Mouse (Mus musculus): ENCODE measurements around the gene R3hdm1. TPM values are rescaled to one million over a fixed set of nuclear protein-coding genes. Genes with fewer than 3 reads are reported as not detected.
"Not testable (repeated sequence)": the region's sequence is repeated elsewhere in the genome, so short reads cannot be mapped to it uniquely, and the experiment has no call there.

The R3hdm1 gene
- total RNA-seq, 2 experiments from 2014 or later: 209 to 228 TPM

- intact Hi-C loops (cut with DNase I): no loop called here
- no peak for DNase-seq
Observed at GRCm38 (mm10) chr1:128120913-128121627, 18.0 kb downstream of the R3hdm1 start.

DNA sequence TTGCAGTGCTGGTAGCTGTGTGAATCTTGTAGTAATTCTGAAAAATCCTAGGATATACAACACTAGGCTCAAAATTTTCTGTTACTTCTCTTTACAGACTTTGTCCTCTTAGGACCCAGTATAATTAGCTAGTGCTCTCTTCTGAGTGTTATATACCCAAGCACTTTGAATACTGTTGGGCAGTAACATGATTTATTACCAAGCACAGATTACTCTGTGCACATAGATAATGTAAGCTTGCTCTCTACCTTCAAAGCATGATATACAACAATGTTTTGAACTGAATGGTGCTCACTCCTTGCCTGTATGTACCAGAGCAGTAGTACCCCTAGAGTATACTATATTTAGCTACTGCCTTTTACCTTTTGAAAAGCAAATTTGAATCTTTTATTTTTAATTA is 33.1 kb downstream of the R3hdm1 start:
- DNase-seq; intact Hi-C loops (cut with DNase I): not testable (repeated sequence)

- DNase-seq: no peak
- intact Hi-C loops (cut with DNase I): loop anchor here (5.0 to 10.0 kb wide), 2 partner anchors 206 to 309 kb away; no protein-coding TSS in a partner anchor
Observed at GRCm38 (mm10) chr1:128141039-128141438, 37.9 kb downstream of the R3hdm1 start.

GRCm38 (mm10) chr1:128141737-128142136 is 38.6 kb downstream of the R3hdm1 start:
- DNase-seq: no peak
- intact Hi-C loops (cut with DNase I): loop anchor here (5.0 to 10.0 kb wide), 2 partner anchors 207 to 309 kb away; no protein-coding TSS in a partner anchor

DNA sequence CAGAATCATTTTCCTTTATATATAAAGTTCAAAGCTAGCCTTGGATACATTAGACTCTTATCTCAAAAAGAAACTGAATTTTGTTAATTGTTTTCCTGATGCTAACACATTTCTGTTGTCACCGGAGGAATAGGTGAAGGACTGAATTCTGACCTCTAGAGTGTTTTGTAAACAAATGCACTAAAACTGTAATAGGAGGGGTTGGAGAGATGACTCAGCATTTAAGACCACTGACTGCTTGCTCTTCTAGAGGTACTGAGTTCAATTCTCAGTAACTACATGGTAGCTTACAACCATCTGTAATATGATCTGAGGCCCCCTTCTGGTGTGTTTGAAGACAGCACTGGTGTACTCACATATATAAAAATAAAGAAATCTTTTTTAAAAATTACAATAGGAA is 63.9 kb downstream of the R3hdm1 start:
- intact Hi-C loops (cut with DNase I): no loop called here
- DNase-seq: no peak

- DNase-seq: no peak
- intact Hi-C loops (cut with DNase I): no loop called here
Observed at GRCm38 (mm10) chr1:128170104-128170503, 67.0 kb downstream of the R3hdm1 start.

DNA sequence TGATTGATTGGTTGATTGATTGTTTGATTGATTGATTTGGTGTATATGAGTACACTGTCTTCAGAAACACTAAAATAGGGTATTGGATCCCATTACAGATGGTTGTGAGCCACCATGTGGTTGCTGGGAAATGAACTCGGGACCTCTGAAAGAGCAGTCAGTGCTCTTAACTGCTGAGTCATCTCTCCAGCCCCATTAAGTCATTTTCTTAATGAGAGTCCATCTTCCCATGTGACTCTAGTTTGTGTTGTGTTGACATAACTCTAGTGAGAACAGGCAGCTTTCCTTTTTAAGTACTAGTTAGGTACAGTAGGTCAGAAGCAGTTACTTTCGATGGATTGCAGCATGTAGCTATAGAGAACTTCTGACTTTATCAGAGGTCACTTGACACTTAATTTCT is 88.3 kb downstream of the R3hdm1 start:
- DNase-seq: no peak
- intact Hi-C loops (cut with DNase I): no loop called here

- DNase-seq: no peak
- intact Hi-C loops (cut with DNase I): no loop called here
Observed at GRCm38 (mm10) chr1:128192369-128192768, 89.3 kb downstream of the R3hdm1 start.

DNA sequence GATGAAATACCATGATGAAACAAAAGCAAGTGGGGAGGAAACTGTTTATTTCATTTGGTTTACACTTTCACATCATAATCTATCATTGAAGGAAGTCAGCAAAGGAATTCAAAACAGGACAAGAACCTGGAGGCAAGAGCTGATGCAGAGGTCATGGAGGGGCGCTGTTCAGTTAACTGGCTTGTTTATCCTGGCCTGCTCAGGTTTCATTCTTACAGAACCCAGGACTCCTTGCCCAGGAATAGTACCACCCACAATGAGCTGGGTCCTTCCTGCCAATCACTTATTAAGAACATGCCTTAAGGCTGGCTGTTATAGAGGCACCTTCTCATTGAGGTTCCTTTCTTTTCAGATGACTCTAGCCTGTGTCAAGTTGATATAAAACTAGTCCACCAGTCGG is 90.9 kb downstream of the R3hdm1 start:
- intact Hi-C loops (cut with DNase I): no loop called here
- DNase-seq: no peak

GRCm38 (mm10) chr1:128197353-128197752 is 94.3 kb downstream of the R3hdm1 start:
- DNase-seq: no peak
- intact Hi-C loops (cut with DNase I): no loop called here

DNA sequence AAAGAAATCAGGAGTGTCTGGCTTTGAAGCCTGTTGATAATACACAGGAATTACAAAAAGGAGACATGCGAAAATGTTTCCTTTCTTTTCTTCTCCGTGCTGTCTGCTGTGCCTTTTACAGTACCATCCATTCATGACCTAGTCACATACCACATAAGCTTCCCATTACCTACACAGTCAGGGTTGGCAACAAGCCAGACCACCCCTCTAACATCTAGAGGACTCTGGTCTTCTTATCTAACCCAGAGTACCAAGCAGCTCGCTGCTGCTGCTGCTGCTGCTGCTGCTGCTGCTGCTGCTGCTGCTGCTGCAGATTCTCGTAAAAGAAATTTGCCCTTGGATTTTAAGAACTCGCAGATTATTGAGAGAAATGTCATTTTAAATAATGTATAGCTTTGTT is 110.2 kb downstream of the R3hdm1 start:
- intact Hi-C loops (cut with DNase I): no loop called here
- peak; percentile 41 for DNase-seq

DNA sequence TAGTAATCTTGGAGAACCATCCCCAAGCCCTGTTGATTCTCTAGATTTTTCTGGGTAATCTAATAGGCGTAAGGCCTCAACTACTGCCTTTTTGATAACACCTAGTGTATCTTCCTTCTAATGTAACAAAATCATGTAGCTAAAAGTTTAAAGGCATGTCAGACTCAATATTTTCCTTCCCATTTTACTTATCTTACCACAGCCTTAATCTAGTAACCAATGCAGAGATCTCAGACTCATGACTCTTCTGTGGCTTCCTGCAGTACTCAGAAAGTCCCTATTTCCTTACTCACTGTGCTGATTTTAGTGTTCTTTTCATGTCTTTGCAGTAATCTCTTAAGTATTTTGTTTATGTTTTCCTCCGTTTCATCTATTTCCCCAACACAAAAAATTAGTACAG is 118.8 kb downstream of the R3hdm1 start:
- intact Hi-C loops (cut with DNase I): no loop called here
- no peak for DNase-seq

GRCm38 (mm10) chr1:128223304-128223703 is 120.2 kb downstream of the R3hdm1 start:
- intact Hi-C loops (cut with DNase I): no loop called here
- DNase-seq: no peak

GRCm38 (mm10) chr1:128235181-128235580 is 132.1 kb downstream of the R3hdm1 start:
- intact Hi-C loops (cut with DNase I): no loop called here
- no peak for DNase-seq

DNA sequence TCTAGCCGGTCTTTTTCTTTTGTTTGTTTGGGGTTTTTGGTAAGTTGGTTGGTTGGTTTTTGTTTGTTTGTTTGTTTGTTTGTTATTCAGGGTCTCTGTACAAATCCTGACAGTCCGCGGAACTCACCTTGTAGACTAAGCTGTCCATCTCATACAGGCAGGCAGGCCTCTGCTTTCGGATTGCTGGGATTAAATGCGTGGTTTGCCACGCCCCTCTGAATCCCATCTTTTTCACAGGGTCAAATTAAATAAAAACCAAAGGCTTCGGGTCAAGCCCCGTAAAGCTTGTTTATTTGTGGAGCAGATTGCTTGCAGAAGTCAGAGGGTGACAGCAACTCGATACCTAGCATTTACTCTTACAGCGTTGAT is 140.5 kb downstream of the R3hdm1 start, which contains the start of gene Ubxn4:
TSS of gene Ubxn4 (plus strand) at position 338 of the 369 bp plus-strand sequence.
- no peak for DNase-seq

GRCm38 (mm10) chr1:128243996-128244726 is 141.1 kb downstream of the R3hdm1 start:
- intact Hi-C loops (cut with DNase I): no loop called here
- peak; percentile 97 for DNase-seq

More for the DNA sequence above, 140.5 kb downstream of the R3hdm1 start, which contains the start of gene Ubxn4:
- intact Hi-C loops (cut with DNase I): no loop called here

GRCm38 (mm10) chr1:128244727-128245355 is 141.7 kb downstream of the R3hdm1 start:
- DNase-seq: peak; percentile 48
- intact Hi-C loops (cut with DNase I): no loop called here

DNA sequence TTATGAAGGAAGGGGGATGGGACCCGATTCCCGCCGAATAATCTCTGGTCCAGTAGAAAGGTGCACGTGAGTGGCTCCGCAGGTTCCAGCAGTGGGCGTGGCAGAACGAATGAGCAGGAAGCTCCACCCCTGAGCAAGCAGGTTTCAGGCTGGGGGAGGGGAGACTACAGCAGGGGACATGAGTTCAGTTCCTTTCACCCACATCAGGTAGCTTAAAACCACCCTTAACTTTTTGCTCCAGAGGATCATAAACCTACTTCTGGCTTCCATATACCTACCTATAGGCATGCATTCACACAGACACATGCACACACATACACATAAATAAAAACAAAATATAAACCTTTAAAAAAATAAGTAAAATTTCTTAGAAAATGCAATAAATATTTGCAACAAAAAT is 164.0 kb downstream of the R3hdm1 start:
- DNase-seq; intact Hi-C loops (cut with DNase I): not testable (repeated sequence)

DNA sequence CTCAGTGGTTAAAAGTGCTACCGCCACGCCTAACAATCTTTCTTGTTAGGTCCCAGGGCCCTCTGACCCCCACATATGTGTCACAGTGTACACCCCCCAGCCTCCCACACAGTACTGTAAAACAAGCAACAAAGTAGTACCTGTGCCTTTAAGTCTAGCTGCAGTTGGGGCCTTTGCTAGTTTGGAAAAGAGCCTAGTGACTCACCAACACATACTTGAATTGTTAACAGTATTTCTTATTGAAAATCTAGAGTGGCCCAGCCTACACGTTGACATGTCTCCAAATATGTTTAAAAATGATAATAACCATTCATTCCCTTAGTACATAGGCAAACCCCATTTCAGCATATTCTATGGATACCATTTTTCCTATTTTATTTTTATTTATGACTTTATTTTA is 167.6 kb downstream of the R3hdm1 start:
- no peak for DNase-seq
- intact Hi-C loops (cut with DNase I): no loop called here

- DNase-seq: no peak
- intact Hi-C loops (cut with DNase I): no loop called here
Observed at GRCm38 (mm10) chr1:128275908-128276307, 172.8 kb downstream of the R3hdm1 start.

DNA sequence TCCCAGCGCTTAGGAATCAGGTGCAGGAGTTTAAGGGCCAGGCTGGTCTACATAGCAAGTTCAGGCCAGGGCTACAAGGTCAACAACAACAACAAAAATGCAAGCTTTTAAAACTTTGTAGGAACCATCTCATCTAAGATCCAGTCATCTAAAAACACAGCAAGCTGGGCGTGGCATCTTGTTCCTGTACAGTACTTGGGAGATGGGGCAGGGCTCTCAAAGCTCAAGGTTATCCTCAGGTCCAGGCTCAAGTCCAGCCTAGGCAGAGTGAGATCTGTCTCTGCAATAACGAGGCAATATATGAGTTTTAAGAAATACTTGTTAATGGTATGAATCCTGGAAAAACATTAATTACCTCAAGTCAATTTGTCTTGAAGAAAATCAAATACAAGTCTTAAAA is 175.5 kb downstream of the R3hdm1 start:
- intact Hi-C loops (cut with DNase I): no loop called here
- DNase-seq: no peak

- no peak for DNase-seq
- intact Hi-C loops (cut with DNase I): no loop called here
Observed at GRCm38 (mm10) chr1:128281753-128282152, 178.7 kb downstream of the R3hdm1 start.
